Mouse (Mus musculus): ENCODE results near the gene Tcp11x2. TPM values are rescaled to one million over a fixed set of nuclear protein-coding genes. Genes with fewer than 3 reads are reported as not detected.

Tcp11x2 gene
- polyA plus RNA-seq (2014; fragmentation: Illumina TruSeq; extraction: RNeasy Lipid Tissue Mini Kit (QIAGEN cat#74804); ENCODE audit: low read depth, low replicate concordance): 0.25 TPM

DNA sequence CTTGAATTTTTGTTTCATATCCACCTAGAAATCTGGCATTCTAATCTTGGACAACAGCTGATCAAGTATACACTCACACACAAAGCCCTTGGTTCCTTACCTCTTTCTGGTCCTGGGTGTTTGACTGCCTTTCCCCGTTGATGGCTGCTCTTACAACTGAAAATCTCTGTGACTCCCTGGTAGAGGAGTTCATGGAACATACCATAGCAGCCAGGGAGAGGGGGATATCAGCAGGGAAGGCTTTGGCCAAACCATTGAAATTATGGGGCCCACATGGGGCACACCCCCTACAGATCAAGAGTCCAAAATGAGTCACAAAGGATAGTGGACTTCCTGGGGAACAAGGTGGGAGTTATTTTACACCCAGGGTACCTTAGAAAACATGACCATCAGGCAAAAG, at the start of gene Tcp11x2:
Gene Tcp11x2, minus strand, starts transcription at position 158 of the 400 bp plus-strand sequence.

DNA sequence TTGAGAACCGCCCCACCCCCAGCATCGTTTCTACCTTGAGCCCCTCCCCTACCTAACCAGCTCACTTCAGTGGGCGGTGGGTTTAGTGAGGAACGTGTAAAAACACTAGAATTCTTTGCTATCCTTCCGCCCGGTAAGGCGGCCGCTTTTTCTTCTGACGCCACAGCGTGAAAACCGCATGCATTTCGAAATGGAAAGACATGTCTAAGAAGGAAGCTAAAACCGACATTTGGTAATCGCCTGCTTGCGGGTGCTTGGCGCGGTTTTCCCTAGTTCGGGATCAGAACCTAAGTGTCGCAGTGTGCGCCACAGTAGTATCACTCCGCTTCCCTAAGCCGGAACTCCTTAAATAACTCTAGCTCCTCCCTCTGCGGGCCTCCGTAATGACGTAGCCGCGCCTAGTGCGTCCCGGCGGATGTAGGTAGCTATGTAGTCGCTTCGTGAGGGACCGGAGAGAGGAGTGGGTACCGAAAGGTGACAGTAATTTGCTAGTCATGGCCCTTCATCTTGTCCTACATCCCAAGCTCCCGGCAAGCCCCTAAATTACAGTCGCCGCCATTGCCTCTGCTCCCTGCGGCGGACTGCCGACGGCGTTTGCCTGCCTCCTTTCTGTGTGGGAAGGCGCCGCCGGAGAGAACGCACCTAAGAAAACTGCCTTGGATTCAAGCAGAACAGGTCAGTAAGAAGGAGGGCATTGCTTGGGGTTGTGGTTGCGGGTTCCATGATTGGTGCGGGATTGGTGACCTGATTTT, 48.9 kb upstream of the Tcp11x2 start, which contains the start of the genes Armcx5 and Gprasp1:
Gene Armcx5, plus strand, starts transcription at position 430 of the 752 bp plus-strand sequence.
Gene Gprasp1, plus strand, starts transcription at position 430 of the 752 bp plus-strand sequence.

DNA sequence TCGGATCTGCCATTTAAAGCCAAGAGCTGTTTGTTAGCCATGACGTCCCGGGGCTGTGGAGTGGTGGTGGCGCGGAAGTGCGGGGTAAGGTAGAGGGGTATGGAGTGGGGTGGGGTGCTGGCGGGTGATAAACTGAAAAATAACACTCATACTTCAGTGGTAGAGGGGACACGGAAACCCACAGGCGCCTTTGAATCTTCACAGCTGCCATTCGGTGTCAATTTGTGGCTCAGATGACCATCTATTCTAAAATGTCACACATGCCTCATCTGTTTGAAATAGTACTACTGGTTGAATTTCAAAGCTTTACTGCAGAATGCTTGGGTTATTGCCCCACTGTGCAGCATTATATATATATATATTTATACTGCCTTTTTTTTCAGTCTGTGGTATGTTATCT, 31.6 kb upstream of the Tcp11x2 start, which contains the start of gene Tmsb15a:
Gene Tmsb15a, minus strand, starts transcription at position 101 of the 400 bp plus-strand sequence.

DNA sequence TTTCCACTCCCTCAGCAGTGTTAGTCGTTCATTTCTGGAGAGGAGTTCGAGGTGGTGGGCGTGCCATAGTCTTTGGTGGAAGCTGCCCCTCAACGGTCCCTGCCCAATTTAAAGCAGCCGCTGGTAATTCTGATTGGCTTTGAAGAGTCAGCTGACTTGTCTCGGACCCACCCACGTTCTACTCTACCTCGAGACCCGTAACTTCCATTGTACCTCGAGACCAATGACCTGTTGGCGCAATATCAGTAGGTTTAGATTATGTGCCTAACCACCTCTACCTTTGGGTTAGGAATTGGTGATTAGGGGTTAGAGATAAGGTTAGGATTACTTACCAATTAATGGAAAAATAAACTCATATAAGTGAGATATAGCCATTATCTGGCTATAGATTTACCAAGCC, 66.0 kb downstream of the Tcp11x2 start, which contains the start of gene Prame:
Gene Prame, minus strand, starts transcription at position 101 of the 400 bp plus-strand sequence.

Other genes with a start within 250 kb of the Tcp11x2 start
- gene AV320801, start 199.2 kb downstream of the Tcp11x2 start, polyA plus RNA-seq (2014; fragmentation: Illumina TruSeq; extraction: RNeasy Lipid Tissue Mini Kit (QIAGEN cat#74804); ENCODE audit: low read depth, low replicate concordance): not detected
- gene Nxf7, start 95.0 kb downstream of the Tcp11x2 start, polyA plus RNA-seq (2014; fragmentation: Illumina TruSeq; extraction: RNeasy Lipid Tissue Mini Kit (QIAGEN cat#74804); ENCODE audit: low read depth, low replicate concordance): 5.2 TPM
- not detected for gene Prame, start 66.1 kb downstream of the Tcp11x2 start, polyA plus RNA-seq (2014; fragmentation: Illumina TruSeq; extraction: RNeasy Lipid Tissue Mini Kit (QIAGEN cat#74804); ENCODE audit: low read depth, low replicate concordance)
- not detected for gene Tmsb15a, start 31.5 kb upstream of the Tcp11x2 start, polyA plus RNA-seq (2014; fragmentation: Illumina TruSeq; extraction: RNeasy Lipid Tissue Mini Kit (QIAGEN cat#74804); ENCODE audit: low read depth, low replicate concordance)
- 15.4 TPM for gene Armcx5, start 48.9 kb upstream of the Tcp11x2 start, polyA plus RNA-seq (2014; fragmentation: Illumina TruSeq; extraction: RNeasy Lipid Tissue Mini Kit (QIAGEN cat#74804); ENCODE audit: low read depth, low replicate concordance)
- 40.2 TPM for gene Gprasp1, start 48.9 kb upstream of the Tcp11x2 start, polyA plus RNA-seq (2014; fragmentation: Illumina TruSeq; extraction: RNeasy Lipid Tissue Mini Kit (QIAGEN cat#74804); ENCODE audit: low read depth, low replicate concordance)
- gene Bhlhb9, start 103.8 kb upstream of the Tcp11x2 start, polyA plus RNA-seq (2014; fragmentation: Illumina TruSeq; extraction: RNeasy Lipid Tissue Mini Kit (QIAGEN cat#74804); ENCODE audit: low read depth, low replicate concordance): 14.7 TPM
- 9.1 TPM for gene Gprasp2, start 145.2 kb upstream of the Tcp11x2 start, polyA plus RNA-seq (2014; fragmentation: Illumina TruSeq; extraction: RNeasy Lipid Tissue Mini Kit (QIAGEN cat#74804); ENCODE audit: low read depth, low replicate concordance)

Measured in sigmoid colon, adult 10 weeks (tissue).